Mouse (Mus musculus) heart, adult 2 months (tissue): Measurements from ENCODE around the gene S1pr2.

Experiments
- EP300 ChIP-seq: fragments of 200-500 bp; IDR thresholded peaks from 2 replicates; pipeline ENCODE4 v1.6.1; 2011; ENCODE audit warnings: low read depth, low read length, control low read depth; ENCODE audit not compliant: insufficient read depth
- POLR2A ChIP-seq: fragments of 200-500 bp; IDR thresholded peaks from 2 replicates; pipeline ENCODE4 v1.6.1; 2011; ENCODE audit warnings: mild to moderate bottlenecking, low read depth, low read length, control low read depth; ENCODE audit not compliant: insufficient read depth

- TF ChIP-seq EP300 (no peak), POLR2A (no peak)
These were observed 2.0 kb upstream of the S1pr2 start for GRCm38 (mm10) chr9:20978409-20979095.
